Mouse (Mus musculus): ENCODE results near the gene Lag3. TPM values are rescaled to one million over a fixed set of nuclear protein-coding genes. Genes with fewer than 3 reads are reported as not detected.

The Lag3 gene
- polyA plus RNA-seq, 1 experiment from 2014 or later = 2.8 TPM

- no peak for DNase-seq (ENCODE audit: low spot score)
- H3K27me3 ChIP-seq (ENCODE audit: insufficient read depth, poor library complexity, severe bottlenecking) = peaks cover 78% of the 10 kb centered on the region
- no peaks in the 10 kb centered on the region for H3K36me3 ChIP-seq
- WGBS = 74% methylated on average over 9 of the region's 9 CpGs
- H3K4me3 ChIP-seq = no peak overlapping the region
- H3K27ac ChIP-seq = 0 out of 2 replicates have a peak overlapping the region, but pooled peaks have one; percentile 63
- peaks cover 75% of the 10 kb centered on the region for H3K4me1 ChIP-seq
- no peaks in the 10 kb centered on the region for H3K9me3 ChIP-seq
Measured at GRCm38 (mm10) chr6:124860511-124860910, 51.0 kb downstream of the Lag3 start.

DNA sequence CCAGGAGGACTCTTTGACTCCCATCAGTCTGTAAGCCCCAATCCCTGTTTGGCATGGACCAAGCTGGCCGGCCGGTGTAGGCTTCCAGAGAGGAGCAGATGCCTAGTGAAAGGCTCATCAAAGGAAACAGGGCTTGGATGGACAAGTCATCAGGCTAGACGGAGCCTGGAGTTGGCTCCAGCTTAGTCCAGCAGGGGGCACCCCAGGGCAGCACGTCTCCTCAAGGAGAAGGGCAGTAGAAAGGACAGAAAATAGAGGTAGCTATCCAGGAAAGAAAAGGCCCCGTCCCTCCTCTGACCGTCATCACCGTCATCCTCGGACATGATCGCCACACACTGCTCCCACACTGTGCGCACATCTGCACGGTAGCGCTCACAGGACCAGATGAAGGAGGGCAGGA lies 51.8 kb downstream of the Lag3 start:
- Histone ChIP-seq H3K27ac (peak overlapping the region; percentile 63), H3K9me3 (no peaks in the 10 kb centered on the region), H3K4me3 (no peak overlapping the region), H3K27me3 (ENCODE audit: insufficient read depth, poor library complexity, severe bottlenecking) (peaks cover 75% of the 10 kb centered on the region), H3K36me3 (no peaks in the 10 kb centered on the region), H3K4me1 (peaks cover 79% of the 10 kb centered on the region)
- 6% methylated on average over 12 of the region's 12 CpGs for WGBS
- DNase-seq (ENCODE audit: low spot score) = peak; percentile 93

DNA sequence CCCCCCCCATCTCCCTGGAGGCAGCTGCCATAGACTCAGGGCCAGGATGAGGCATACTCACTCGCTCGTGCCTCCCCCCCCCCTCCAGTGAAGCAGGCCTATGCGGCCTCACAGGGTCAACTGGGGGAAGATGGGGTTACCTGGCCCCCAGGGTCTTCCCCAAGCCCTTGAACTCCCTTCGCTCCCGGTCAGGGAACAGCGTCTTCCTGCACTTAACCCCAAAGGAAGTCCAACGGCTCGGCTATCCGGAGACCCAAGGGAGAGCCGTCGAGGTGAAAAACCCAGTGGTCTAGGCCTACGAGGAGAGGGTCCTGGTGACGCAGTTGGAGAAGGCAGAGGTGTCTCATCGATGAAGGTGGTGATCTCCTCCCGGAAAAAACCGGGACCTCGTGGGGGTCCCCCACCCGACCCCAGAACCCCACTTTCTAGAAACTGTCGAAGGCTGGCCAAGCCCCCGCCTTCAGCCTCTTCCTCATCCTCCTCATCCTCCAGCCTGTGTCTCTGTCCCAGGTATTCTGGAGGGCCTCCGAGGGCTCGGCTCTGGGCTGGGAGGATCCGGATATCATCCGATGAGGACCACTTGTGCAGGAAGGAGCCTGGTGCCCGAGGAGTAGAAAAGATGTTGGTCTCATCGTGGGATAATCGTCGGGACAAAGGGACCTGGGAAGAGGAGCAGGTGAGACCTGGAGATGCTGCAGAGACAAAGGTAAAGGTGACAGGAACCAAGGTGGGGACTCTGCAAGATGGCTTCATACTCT lies 52.8 kb downstream of the Lag3 start:
- no peak for DNase-seq (ENCODE audit: low spot score)
- Histone ChIP-seq H3K4me3 (0 out of 2 replicates have a peak overlapping the region, but pooled peaks have one; percentile 82), H3K4me1 (peaks cover 76% of the 10 kb centered on the region), H3K36me3 (0 out of 2 replicates have a peak, but pooled peaks cover under 1% of the 10 kb centered on the region), H3K27me3 (ENCODE audit: insufficient read depth, poor library complexity, severe bottlenecking) (peaks cover 68% of the 10 kb centered on the region), H3K9me3 (no peaks in the 10 kb centered on the region), H3K27ac (no peak overlapping the region)
- 66% methylated on average over 27 of the region's 28 CpGs for WGBS

DNA sequence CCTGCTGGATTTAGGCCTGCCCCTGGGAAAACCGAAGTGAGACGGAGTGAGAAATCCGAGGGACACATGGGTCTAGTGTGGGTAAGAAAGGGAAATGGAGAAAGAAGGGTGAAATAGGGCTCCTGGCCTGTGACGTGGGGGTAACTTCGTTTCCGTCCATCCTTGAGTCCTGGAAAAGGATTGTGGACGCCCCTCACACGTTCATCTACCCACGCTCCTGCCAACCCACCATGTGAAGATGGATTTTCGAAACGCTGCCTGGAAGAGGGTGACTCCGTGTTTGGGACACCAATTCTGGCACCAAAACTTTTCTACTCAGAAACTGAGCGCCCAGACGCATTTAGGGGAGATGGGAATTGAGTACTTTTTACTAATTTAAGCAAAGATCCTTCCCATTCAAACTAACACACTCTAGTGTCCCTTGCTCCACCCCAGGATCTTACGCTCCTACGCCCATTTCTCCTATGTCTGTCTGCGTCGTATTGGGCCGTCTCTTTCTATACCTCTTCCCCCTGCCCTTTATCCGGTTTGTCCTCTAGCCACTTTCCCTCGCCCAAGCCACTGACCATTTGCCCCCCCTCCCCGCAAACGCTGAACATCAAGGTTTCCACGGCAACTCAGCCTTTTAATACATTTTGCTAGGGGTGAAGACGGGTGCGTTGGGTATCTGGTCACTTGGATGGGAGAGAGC lies 53.5 kb downstream of the Lag3 start:
- peak overlapping the region; percentile 97 for H3K27ac ChIP-seq
- WGBS = 28% methylated on average over 26 of the region's 26 CpGs
- peaks cover 64% of the 10 kb centered on the region for H3K27me3 ChIP-seq (ENCODE audit: insufficient read depth, poor library complexity, severe bottlenecking)
- H3K36me3 ChIP-seq = 0 out of 2 replicates have a peak, but pooled peaks cover 4% of the 10 kb centered on the region
- peaks cover 69% of the 10 kb centered on the region for H3K4me1 ChIP-seq
- no peak for DNase-seq (ENCODE audit: low spot score)
- H3K4me3 ChIP-seq = peak overlapping the region; percentile 82
- H3K9me3 ChIP-seq = no peaks in the 10 kb centered on the region

- WGBS = under 1% methylated on average over 86 of the region's 86 CpGs
- Histone ChIP-seq H3K27me3 (ENCODE audit: insufficient read depth, poor library complexity, severe bottlenecking) (peaks cover 56% of the 10 kb centered on the region), H3K27ac (peak within 1 kb of the TSS; percentile 97), H3K4me3 (peak within 1 kb of the TSS; percentile 82), H3K9me3 (no peaks in the 10 kb centered on the region), H3K36me3 (peaks cover 7% of the 10 kb centered on the region; the same call in 1 of the 2 replicates), H3K4me1 (peaks cover 61% of the 10 kb centered on the region)
- peak; percentile 93 for DNase-seq (ENCODE audit: low spot score)
Measured at GRCm38 (mm10) chr6:124856916-124857839, 54.3 kb downstream of the Lag3 start, which contains the start of gene P3h3. Gene P3h3 (minus strand): TSS chr6:124857752.

- peak overlapping the region; percentile 97 for H3K27ac ChIP-seq
- H3K36me3 ChIP-seq = peaks cover 7% of the 10 kb centered on the region; the same call in 1 of the 2 replicates
- H3K9me3 ChIP-seq = no peaks in the 10 kb centered on the region
- 8% methylated on average over 14 of the region's 14 CpGs for WGBS
- peaks cover 48% of the 10 kb centered on the region for H3K27me3 ChIP-seq (ENCODE audit: insufficient read depth, poor library complexity, severe bottlenecking)
- H3K4me3 ChIP-seq = peak overlapping the region; percentile 82
- no peak for DNase-seq (ENCODE audit: low spot score)
- peaks cover 52% of the 10 kb centered on the region for H3K4me1 ChIP-seq
Measured at GRCm38 (mm10) chr6:124856321-124856720, 55.2 kb downstream of the Lag3 start.

DNA sequence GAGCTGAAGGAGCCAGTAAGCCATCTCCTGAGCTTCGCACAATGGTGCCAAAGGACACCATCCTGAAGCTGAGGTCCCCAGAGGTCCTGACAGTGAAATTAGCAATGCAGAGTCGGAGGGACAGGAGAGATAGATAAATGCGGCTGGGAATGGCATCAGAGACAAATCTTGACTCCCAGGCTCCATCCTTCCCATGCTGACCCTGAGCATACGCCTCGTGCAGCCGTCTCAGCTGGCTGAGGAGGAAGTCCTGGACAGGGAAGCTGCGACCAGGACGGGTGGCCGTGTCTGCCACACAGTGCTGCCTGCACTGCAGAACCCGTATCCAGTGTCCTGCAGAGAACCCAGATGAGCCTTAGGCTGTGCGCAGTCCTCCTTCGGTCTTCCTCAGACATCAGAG lies 56.9 kb downstream of the Lag3 start:
- whole genome bisulfite sequencing = 64% methylated on average over 12 of the region's 12 CpGs
- H3K4me3 ChIP-seq = no peak overlapping the region
- H3K27ac ChIP-seq = no peak overlapping the region
- H3K9me3 ChIP-seq = no peaks in the 10 kb centered on the region
- H3K4me1 ChIP-seq = peaks cover 36% of the 10 kb centered on the region
- peaks cover 7% of the 10 kb centered on the region; the same call in 1 of the 2 replicates for H3K36me3 ChIP-seq
- peaks cover 37% of the 10 kb centered on the region for H3K27me3 ChIP-seq (ENCODE audit: insufficient read depth, poor library complexity, severe bottlenecking)
- DNase-seq (ENCODE audit: low spot score) = no peak

Other genes with a start within 250 kb of the Lag3 start
- 45.2 and 53.8 TPM in 2 replicates for gene Lpcat3, start 248.7 kb downstream of the Lag3 start, polyA plus RNA-seq (2016; fragmentation: Nextera tagmentation; extraction: Ambion mirVana)
- gene Emg1, start 199.5 kb downstream of the Lag3 start, polyA plus RNA-seq (2016; fragmentation: Nextera tagmentation; extraction: Ambion mirVana) = 162 and 216 TPM in 2 replicates
- gene Phb2, start 199.4 kb downstream of the Lag3 start, polyA plus RNA-seq (2016; fragmentation: Nextera tagmentation; extraction: Ambion mirVana) = 438 and 483 TPM in 2 replicates
- 5.9 and 8.6 TPM in 2 replicates for gene Ptpn6, start 173.0 kb downstream of the Lag3 start, polyA plus RNA-seq (2016; fragmentation: Nextera tagmentation; extraction: Ambion mirVana)
- 297 and 301 TPM in 2 replicates for gene Grcc10, start 170.3 kb downstream of the Lag3 start, polyA plus RNA-seq (2016; fragmentation: Nextera tagmentation; extraction: Ambion mirVana)
- gene Gm45234, start 155.7 kb downstream of the Lag3 start, polyA plus RNA-seq (2016; fragmentation: Nextera tagmentation; extraction: Ambion mirVana) = not detected in 2 replicates
- gene Atn1, start 155.2 kb downstream of the Lag3 start, polyA plus RNA-seq (2016; fragmentation: Nextera tagmentation; extraction: Ambion mirVana) = 7.4 and 11.4 TPM in 2 replicates
- 4.5 and 4.8 TPM in 2 replicates for gene Eno2, start 142.0 kb downstream of the Lag3 start, polyA plus RNA-seq (2016; fragmentation: Nextera tagmentation; extraction: Ambion mirVana)
- gene Lrrc23, start 132.0 kb downstream of the Lag3 start, polyA plus RNA-seq (2016; fragmentation: Nextera tagmentation; extraction: Ambion mirVana) = 0.17 and 0.26 TPM in 2 replicates
- gene Spsb2, start 103.0 kb downstream of the Lag3 start, polyA plus RNA-seq (2016; fragmentation: Nextera tagmentation; extraction: Ambion mirVana) = 8.5 and 9.3 TPM in 2 replicates
- gene Tpi1, start 97.4 kb downstream of the Lag3 start, polyA plus RNA-seq (2016; fragmentation: Nextera tagmentation; extraction: Ambion mirVana) = 1,456 and 1,625 TPM in 2 replicates
- 145 and 151 TPM in 2 replicates for gene Usp5, start 82.2 kb downstream of the Lag3 start, polyA plus RNA-seq (2016; fragmentation: Nextera tagmentation; extraction: Ambion mirVana)
- 150 and 179 TPM in 2 replicates for gene Cdca3, start 82.2 kb downstream of the Lag3 start, polyA plus RNA-seq (2016; fragmentation: Nextera tagmentation; extraction: Ambion mirVana)
- 2.4 and 5.2 TPM in 2 replicates for gene Gnb3, start 71.4 kb downstream of the Lag3 start, polyA plus RNA-seq (2016; fragmentation: Nextera tagmentation; extraction: Ambion mirVana)
- gene P3h3, start 54.0 kb downstream of the Lag3 start, polyA plus RNA-seq (2016; fragmentation: Nextera tagmentation; extraction: Ambion mirVana) = 10.7 and 13.4 TPM in 2 replicates
- 1.1 and 1.2 TPM in 2 replicates for gene Gpr162, start 47.7 kb downstream of the Lag3 start, polyA plus RNA-seq (2016; fragmentation: Nextera tagmentation; extraction: Ambion mirVana)
- gene Cd4, start 23.5 kb downstream of the Lag3 start, polyA plus RNA-seq (2016; fragmentation: Nextera tagmentation; extraction: Ambion mirVana) = 0.05 TPM in 1 of 2 replicates, not detected in the other
- gene Ptms, start 8.4 kb upstream of the Lag3 start, polyA plus RNA-seq (2016; fragmentation: Nextera tagmentation; extraction: Ambion mirVana) = 123 and 174 TPM in 2 replicates
- gene Mlf2, start 19.7 kb upstream of the Lag3 start, polyA plus RNA-seq (2016; fragmentation: Nextera tagmentation; extraction: Ambion mirVana) = 363 and 402 TPM in 2 replicates
- 173 and 178 TPM in 2 replicates for gene Cops7a, start 53.8 kb upstream of the Lag3 start, polyA plus RNA-seq (2016; fragmentation: Nextera tagmentation; extraction: Ambion mirVana)
- 0.14 TPM in 1 of 2 replicates, not detected in the other for gene Pianp, start 85.0 kb upstream of the Lag3 start, polyA plus RNA-seq (2016; fragmentation: Nextera tagmentation; extraction: Ambion mirVana)
- gene Zfp384, start 97.4 kb upstream of the Lag3 start, polyA plus RNA-seq (2016; fragmentation: Nextera tagmentation; extraction: Ambion mirVana) = 7.9 and 14.2 TPM in 2 replicates
- 74.4 and 84.5 TPM in 2 replicates for gene Ing4, start 128.1 kb upstream of the Lag3 start, polyA plus RNA-seq (2016; fragmentation: Nextera tagmentation; extraction: Ambion mirVana)
- gene Acrbp, start 138.0 kb upstream of the Lag3 start, polyA plus RNA-seq (2016; fragmentation: Nextera tagmentation; extraction: Ambion mirVana) = 4.8 and 8.0 TPM in 2 replicates
- gene Lpar5, start 156.2 kb upstream of the Lag3 start, polyA plus RNA-seq (2016; fragmentation: Nextera tagmentation; extraction: Ambion mirVana) = 0.37 and 0.38 TPM in 2 replicates
- gene Chd4, start 184.3 kb upstream of the Lag3 start, polyA plus RNA-seq (2016; fragmentation: Nextera tagmentation; extraction: Ambion mirVana) = 75.0 and 88.6 TPM in 2 replicates
- 73.2 and 92.7 TPM in 2 replicates for gene Nop2, start 220.2 kb upstream of the Lag3 start, polyA plus RNA-seq (2016; fragmentation: Nextera tagmentation; extraction: Ambion mirVana)
- 11.7 and 11.9 TPM in 2 replicates for gene Iffo1, start 233.5 kb upstream of the Lag3 start, polyA plus RNA-seq (2016; fragmentation: Nextera tagmentation; extraction: Ambion mirVana)